Mouse (Mus musculus) right cerebral cortex, postnatal 25 days (tissue): ENCODE data around the gene Nyap1.

Experiments
- DNase-seq: peaks from one replicate; pipeline ENCODE4 v3.0.0; 2022

The Nyap1 gene

GRCm38 (mm10) chr5:137741023-137741931, at the start of gene Nyap1:
TSS of gene Nyap1 (minus strand) at chr5:137741607.
- DNase-seq = peak; percentile 83

DNA sequence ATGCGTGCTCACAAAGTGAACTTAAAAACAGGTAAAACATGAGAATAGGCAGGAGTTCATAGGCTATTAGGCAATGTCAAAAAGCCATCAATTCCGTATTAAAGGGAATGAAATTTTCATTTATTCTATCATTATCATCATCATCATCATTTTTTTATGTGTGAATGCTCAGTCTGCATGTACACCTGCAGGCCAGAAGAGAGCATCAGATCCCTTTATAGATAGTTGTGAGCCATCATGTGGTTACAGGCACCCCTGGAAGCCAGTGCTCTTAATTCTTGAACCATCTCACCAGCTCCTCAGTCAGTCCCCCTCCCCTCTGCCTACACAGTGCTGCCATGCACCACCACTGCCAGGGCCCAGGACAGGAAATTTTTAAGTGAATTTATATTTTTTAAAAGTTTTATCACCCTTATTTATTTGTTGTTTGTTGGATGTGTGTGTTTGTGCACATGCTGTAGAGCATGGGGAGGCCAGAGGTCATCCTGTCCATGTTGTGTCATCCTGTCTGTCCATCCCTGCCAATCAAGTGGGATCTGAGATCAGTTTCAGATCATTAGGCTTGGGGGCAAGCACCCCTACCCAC, 47.6 kb upstream of the Nyap1 start:
- no peak for DNase-seq

DNA sequence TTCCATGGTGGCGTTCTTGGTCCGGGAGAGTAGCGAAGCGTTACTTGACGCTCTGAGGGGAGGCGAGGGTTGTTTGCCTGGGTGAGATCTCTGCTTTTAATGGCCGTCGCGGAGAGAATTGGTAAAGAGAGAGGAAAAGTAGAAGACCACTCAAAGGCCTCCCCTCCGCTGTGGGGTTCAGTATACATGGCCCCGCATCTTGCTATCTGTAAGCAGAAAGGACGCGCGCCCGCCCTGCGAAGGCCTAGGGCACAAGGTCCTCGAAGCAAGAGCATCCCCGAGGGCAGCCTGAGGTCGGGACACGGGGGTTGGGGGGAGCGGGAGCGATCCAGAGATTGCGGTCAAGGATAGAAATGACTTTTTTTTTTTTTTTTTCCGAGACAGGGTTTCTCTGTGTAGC, 46.8 kb upstream of the Nyap1 start:
- DNase-seq = no peak

DNA sequence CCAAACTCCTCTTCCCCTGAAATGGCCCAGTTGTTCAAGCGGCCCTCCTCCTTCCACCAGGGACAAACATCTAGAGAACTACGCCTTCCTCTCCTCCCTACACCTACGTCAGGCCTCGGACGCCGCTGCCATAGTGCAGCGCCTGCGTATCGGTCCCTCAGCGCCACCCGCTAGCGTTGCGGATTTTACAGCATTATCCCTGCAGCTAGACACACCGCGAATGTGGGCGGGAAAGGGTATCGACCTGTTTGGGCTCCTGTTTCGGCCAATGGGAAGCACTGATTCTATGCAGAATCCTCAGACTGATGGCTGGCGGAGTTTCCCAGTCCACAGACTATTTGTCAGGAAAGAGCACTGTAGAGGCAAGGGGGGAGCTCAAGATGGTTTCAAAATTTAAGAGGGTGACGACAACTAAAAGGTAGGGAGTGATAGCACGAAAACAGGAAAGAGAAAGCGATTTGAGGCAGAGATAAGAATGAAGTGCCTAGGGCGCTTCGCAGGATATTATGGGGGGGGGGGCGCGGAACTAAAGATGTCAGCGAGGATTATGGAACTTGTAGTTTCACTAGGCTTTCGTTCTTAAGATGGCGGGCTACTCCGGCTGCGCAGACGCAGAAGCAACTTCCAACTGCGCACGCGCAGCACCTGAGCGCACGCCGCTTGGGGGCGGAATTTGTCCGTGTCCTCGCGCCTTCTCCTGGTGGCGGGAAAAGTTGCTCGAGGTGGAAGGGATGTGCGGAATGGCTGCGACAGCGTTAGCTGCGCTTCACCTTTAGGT, 45.9 kb upstream of the Nyap1 start, which contains the start of the genes Mepce and Zcwpw1:
Mepce (minus strand) TSS at position 505 of the 778 bp plus-strand sequence.
Zcwpw1 (plus strand) TSS at position 648 of the 778 bp plus-strand sequence.
- DNase-seq = peak; percentile 95

GRCm38 (mm10) chr5:137786109-137786942, 44.9 kb upstream of the Nyap1 start:
- DNase-seq = peak; percentile 98

DNA sequence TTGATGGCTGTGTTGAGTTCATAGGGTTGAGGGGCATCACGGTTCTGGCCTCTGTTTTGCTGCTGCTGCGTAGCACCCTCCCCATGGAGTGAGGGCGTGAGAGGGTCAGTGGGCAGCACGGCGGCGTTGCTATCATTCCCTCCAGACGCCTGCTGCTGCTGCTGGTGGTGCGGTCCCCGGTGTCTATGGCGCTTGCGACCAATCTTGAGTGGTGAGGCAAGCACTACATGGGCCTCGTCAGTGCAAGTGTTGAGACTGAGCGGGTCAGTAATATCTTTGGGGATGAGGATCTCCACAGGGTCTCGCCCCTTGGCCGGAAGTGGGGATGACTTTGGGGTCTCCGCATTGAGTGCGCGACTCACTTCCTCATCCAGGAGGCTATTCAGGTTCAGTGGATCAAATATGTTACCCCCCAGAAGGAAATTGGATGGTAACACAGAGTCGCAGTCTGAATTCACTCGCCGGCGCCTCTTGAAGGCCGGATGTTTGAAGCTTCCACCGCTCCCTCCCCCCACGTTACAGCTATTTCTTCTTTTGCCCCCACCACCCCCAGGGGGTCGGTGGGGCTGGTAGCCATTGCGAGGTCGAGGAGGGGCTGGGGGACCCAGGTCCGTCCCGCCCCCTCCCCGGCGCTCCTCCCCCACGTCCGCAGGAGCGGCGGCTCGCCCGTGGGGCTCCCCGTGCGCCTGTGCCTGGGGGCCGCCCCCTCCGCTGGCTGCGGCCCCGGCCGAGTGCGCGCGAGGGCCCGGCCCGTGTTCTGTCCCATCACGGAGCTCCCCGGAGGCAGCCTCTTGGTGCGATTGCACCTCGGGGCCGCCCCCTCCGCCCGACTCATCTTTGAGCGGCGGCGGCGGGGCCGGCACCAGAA, 44.0 kb upstream of the Nyap1 start:
- no peak for DNase-seq

- no peak for DNase-seq
Measured at GRCm38 (mm10) chr5:137784546-137784945, 43.1 kb upstream of the Nyap1 start.

GRCm38 (mm10) chr5:137783901-137784540, 42.6 kb upstream of the Nyap1 start:
- DNase-seq = no peak

DNA sequence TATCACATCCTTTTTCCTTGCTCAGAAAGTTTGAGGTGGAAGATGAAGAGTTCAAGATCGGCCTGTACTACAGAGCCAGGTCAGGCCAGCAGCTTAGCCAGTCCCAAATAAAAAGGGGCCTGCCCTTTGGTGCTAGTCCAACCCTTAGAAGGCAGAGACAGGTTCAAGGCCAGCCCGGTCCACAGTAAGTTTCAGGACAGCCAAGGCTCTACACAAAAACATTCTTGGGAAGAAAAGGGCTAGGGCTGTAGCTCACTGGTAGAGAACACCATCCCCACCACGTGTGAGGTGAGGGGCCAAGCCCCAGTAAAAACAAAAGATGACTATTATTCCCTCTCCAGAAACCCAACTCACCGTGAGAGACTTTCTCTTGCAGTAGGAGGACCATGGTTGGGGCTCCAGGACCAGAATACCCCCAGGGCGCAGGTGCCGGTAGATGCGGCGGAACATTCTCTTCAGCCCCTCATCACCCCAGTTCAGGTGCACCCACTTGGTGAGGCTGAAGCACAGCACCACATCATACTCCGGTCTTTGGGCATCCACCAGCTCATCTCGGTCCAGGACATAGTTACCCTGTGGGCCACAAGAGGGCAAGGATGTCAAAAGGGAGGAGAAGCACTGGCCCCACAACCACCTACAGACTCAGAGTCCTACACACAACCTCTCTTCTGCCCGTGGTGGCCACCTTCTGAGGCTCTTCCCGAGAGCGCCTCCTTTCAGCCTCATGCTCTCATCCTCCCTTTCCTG, 41.5 kb upstream of the Nyap1 start:
- no peak for DNase-seq

- DNase-seq = no peak
Measured at GRCm38 (mm10) chr5:137781661-137782060, 40.3 kb upstream of the Nyap1 start.

- peak; percentile 21 for DNase-seq
Measured at GRCm38 (mm10) chr5:137779053-137779933, 37.9 kb upstream of the Nyap1 start.

GRCm38 (mm10) chr5:137778635-137779034, 37.2 kb upstream of the Nyap1 start, which contains the start of gene Ppp1r35:
TSS of gene Ppp1r35 (plus strand) at chr5:137778849.
- DNase-seq = peak; percentile 97

DNA sequence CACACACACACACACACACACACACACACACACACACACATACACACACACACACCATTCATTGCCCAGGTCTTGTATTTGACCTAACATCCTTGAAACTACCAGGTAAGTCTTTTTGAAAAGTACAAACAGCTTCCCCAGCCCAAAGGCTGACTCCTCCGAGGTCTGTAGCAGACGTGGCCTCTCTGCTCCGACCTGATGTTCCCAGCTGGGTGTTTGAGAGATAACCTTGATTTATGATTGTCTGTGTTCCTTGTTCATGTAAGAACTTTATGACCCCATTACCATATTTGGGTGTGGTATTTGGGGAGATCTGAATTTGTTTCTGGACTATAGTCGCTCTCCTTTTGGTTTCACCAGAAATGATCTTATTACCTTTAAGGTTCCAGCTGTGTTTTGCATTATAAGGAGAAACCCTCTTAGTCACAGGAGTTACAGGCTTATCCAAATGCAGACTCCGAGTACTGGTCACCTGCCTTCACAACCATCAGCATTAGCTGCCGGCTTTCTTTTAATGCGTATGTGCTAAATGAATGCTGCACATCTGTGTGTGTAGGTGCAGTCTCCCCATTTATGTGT, 35.9 kb upstream of the Nyap1 start:
- DNase-seq = no peak

DNA sequence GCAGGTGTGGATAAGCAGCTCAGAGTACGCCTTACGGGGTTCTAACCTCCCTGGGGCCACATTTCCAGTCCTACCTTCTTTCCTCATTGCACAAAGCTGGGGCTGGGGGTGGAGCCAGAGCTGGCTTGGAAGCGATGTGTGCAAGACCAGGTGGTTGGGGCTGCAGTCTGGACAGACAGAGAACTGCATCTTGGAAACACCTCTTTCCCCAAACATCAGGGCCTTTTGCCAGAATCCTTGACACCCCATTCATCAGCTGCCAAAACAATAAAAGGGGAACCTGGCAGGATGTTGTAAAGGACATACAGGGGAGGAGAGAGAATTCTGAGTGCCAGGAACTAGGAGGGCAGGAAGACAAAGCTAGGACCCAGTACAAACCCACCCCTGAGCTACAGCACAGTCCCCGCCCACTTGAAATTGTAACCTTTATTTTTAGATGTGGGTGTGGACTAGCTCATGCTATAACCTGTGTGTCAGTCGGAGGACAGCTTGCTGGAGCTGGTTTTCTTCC, 35.1 kb upstream of the Nyap1 start:
- DNase-seq = no peak

DNA sequence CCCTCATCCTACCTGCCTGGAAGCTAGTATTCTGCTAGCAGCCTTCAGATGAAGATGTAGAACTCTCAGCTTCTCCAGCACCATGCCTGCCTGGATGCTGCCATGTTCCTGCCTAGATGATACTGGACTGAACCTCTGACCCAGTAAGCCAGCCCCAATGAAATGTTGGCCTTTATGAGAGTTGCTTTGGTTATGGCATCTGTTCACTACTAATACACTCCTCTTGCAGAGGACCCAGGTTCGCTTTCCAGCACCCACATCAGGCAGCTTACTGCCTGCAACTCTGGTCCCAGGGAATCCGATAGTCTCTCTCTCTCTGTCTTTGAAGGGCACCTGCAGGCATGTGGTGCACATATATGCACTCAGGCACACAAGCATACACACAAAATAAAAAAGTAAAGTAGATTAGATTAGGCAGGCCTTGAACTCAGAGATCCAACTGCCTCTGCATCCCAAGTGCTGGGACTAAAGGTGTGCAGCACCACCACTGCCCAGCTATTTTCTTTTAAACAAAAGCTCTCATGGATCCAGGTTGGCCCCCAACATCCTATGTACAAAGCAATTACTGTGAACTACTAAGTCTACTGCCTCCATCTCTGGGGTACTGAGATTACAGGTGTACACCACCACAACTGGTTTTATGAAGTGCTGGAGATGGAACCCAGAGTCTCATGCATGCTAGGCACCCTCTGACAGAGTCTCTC, 34.3 kb upstream of the Nyap1 start:
- no peak for DNase-seq

- no peak for DNase-seq
Measured at GRCm38 (mm10) chr5:137772755-137773154, 31.3 kb upstream of the Nyap1 start.

GRCm38 (mm10) chr5:137770709-137771108, 29.3 kb upstream of the Nyap1 start:
- no peak for DNase-seq

GRCm38 (mm10) chr5:137768475-137768874, 27.1 kb upstream of the Nyap1 start:
- DNase-seq = no peak
